Mouse (Mus musculus) forebrain, embryonic 11.5 days (tissue): ENCODE measurements around the gene Gm45234. TPM values are rescaled to one million over a fixed set of nuclear protein-coding genes. Genes with fewer than 3 reads are reported as not detected.

Source experiments
- ATAC-seq: fragments of 200-750 bp; cut with Nextera tagmentation; replicated peaks from 2 replicates; pipeline ENCODE4 v1.8.0; 2017; ENCODE audit warnings: moderate TSS enrichment; ENCODE audit not compliant: low FRiP score
- DNase-seq: peaks from one replicate; pipeline ENCODE4 v3.0.0-alpha.2; 2017; ENCODE audit warnings: low spot score
- H3K27ac ChIP-seq: fragments of 300-500 bp; sonication (generic); 2 replicates; pipeline ENCODE4 v1.5.1; 2014; ENCODE audit warnings: low read depth, low read length
- H3K27me3 ChIP-seq: fragments of 300-500 bp; sonication (generic); 2 replicates; pipeline ENCODE4 v1.6.1; 2014; ENCODE audit warnings: mild to moderate bottlenecking, low read length, mixed read lengths; ENCODE audit not compliant: control insufficient read depth, insufficient read depth
- H3K36me3 ChIP-seq: fragments of 300-500 bp; sonication (generic); 2 replicates; pipeline ENCODE4 v1.6.1; 2014; ENCODE audit warnings: mild to moderate bottlenecking, low read length, moderate library complexity, mixed read lengths; ENCODE audit not compliant: control insufficient read depth, insufficient read depth
- H3K4me1 ChIP-seq: fragments of 300-500 bp; sonication (generic); replicated peaks from 2 replicates; pipeline ENCODE4 v1.6.1; 2014; ENCODE audit warnings: low read length, mixed read lengths; ENCODE audit not compliant: control insufficient read depth, insufficient read depth
- H3K4me2 ChIP-seq: fragments of 300-500 bp; sonication (generic); 2 replicates; pipeline ENCODE4 v1.6.1; 2014; ENCODE audit warnings: low read depth, mild to moderate bottlenecking, low read length, moderate library complexity, mixed read lengths; ENCODE audit not compliant: severe bottlenecking
- H3K4me3 ChIP-seq: fragments of 300-500 bp; sonication (generic); 2 replicates; pipeline ENCODE4 v1.5.1; 2014; ENCODE audit warnings: low read depth, low read length
- H3K9ac ChIP-seq: fragments of 300-500 bp; sonication (generic); 2 replicates; pipeline ENCODE4 v1.6.1; 2014; ENCODE audit warnings: low read length
- H3K9me3 ChIP-seq: fragments of 300-500 bp; sonication (generic); 2 replicates; pipeline ENCODE4 v1.6.1; 2016; ENCODE audit warnings: low read length, mixed read lengths; ENCODE audit not compliant: control insufficient read depth
- WGBS: fragments of 180-500 bp; shearing (Covaris S2); extraction: QIAGEN DNeasy Blood & Tissue Kit; methylation state at CpG from one replicate; pipeline ENCODE4 v1.1.7; 2014; 5-methylcytosine and 5-hydroxymethylcytosine counted together
- polyA plus RNA-seq: library from polyadenylated mRNA; unstranded; fragments of >200 nt; fragmentation: Nextera tagmentation; extraction: Ambion mirVana; gene quantifications from 2 replicates; pipeline ENCODE4 v1.2.1, GENCODE M21; 2014

The Gm45234 gene
- polyA plus RNA-seq, 1 experiment from 2014 or later, result not detected

DNA sequence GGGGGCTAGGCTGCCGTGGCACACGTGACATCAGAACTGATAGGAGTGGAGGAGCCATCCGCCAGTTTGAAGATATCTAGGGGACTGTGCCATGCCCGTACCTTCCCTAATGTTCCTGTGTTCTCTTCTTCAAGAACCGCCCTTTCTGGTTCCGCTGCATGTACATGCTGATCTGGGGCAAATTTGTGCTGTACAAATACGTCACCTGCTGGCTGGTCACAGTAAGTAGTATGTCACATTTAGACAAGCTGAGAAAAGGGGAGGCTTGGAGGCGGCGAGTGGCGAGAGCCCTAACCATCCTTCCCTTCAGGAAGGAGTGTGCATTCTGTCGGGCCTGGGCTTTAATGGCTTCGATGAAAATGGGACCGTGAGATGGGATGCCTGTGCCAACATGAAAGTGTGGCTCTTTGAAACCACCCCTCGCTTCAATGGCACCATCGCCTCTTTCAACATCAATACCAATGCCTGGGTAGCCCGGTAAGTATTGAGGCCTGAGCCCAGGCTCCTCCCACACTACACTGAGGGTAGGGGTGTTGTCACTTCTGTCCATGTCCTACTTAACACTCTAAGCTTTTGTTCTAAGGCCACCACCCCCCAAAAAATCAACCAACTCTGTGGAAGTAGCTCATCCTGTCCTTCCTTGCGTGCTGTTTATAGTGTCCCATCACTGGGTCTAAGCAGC is 53.6 kb downstream of the Gm45234 start:
- DNase-seq, result no peak
- Histone ChIP-seq H3K36me3 (peaks cover 19% of the 10 kb centered on the region; the same call in 1 of the 2 replicates), H3K4me3 (no peak overlapping the region), H3K9ac (no peak overlapping the region), H3K4me2 (no peak overlapping the region), H3K27ac (no peak overlapping the region), H3K9me3 (no peaks in the 10 kb centered on the region), H3K4me1 (no peaks in the 10 kb centered on the region), H3K27me3 (no peaks in the 10 kb centered on the region)
- peak; percentile 27; the same call in 1 of the 2 replicates for ATAC-seq
- 92% methylated on average over 17 of the region's 17 CpGs for WGBS

DNA sequence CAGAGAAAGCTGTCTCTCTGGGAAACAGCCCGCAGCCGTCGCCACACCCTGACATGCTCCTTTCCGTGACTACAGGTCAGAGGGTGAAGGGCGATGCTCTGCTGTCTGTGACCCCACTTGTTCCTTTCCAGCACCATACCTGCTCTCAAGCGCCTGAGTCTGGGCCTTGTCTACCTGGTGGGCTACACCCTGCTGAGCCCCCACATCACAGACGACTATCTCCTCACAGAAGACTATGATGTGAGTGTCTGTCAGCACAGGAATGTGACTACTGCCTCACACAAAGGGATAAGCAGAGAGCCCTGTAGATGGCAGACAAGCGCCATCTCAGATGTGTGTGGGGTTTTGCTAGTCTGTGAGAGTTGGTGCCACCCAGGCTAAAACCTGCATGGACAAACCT is 54.5 kb downstream of the Gm45234 start:
- ATAC-seq (no peak), DNase-seq (no peak)
- H3K9ac ChIP-seq, result no peak overlapping the region
- no peaks in the 10 kb centered on the region for H3K4me1 ChIP-seq
- H3K27ac ChIP-seq, result no peak overlapping the region
- no peak overlapping the region for H3K4me3 ChIP-seq
- WGBS, result 85% methylated on average over 8 of the region's 8 CpGs
- H3K4me2 ChIP-seq, result no peak overlapping the region
- H3K36me3 ChIP-seq, result peaks cover 19% of the 10 kb centered on the region; the same call in 1 of the 2 replicates
- no peaks in the 10 kb centered on the region for H3K27me3 ChIP-seq
- no peaks in the 10 kb centered on the region for H3K9me3 ChIP-seq

- no peaks in the 10 kb centered on the region for H3K9me3 ChIP-seq
- DNase-seq (no peak), ATAC-seq (no peak)
- H3K9ac ChIP-seq, result no peak overlapping the region
- H3K36me3 ChIP-seq, result peaks cover 15% of the 10 kb centered on the region; the same call in 1 of the 2 replicates
- 91% methylated on average over 11 of the region's 11 CpGs for WGBS
- no peak overlapping the region for H3K27ac ChIP-seq
- H3K4me2 ChIP-seq, result no peak overlapping the region
- no peaks in the 10 kb centered on the region for H3K4me1 ChIP-seq
- no peaks in the 10 kb centered on the region for H3K27me3 ChIP-seq
- no peak overlapping the region for H3K4me3 ChIP-seq
Observed at GRCm38 (mm10) chr6:124699962-124700610, 55.7 kb downstream of the Gm45234 start.

DNA sequence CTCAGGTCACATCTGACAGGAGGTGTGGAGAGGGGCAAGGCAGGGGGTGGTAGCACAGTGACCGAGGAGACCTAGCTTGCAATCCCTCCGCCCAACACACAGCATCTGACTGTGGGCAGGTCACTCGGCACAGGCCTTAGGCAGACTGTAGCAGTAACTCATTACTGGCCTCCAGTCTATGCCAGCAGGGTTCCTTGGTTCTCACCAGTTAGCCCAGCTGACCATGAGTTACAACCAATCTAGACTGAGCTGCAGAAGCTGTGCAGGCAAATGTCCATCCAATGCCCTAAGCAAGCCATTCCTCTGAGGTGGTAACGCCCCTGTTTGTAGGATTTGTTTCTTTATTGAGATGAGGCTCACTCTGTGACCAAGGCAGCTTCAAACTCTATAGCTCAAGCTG is 56.5 kb downstream of the Gm45234 start:
- Histone ChIP-seq H3K4me3 (no peak overlapping the region), H3K9ac (no peak overlapping the region), H3K4me2 (no peak overlapping the region), H3K27me3 (no peaks in the 10 kb centered on the region), H3K4me1 (no peaks in the 10 kb centered on the region), H3K36me3 (peaks cover 11% of the 10 kb centered on the region; the same call in 1 of the 2 replicates), H3K27ac (no peak overlapping the region), H3K9me3 (no peaks in the 10 kb centered on the region)
- ATAC-seq (no peak), DNase-seq (no peak)
- 83% methylated on average over 4 of the region's 4 CpGs for WGBS

GRCm38 (mm10) chr6:124698751-124699150 is 57.1 kb downstream of the Gm45234 start:
- 85% methylated on average over 6 of the region's 6 CpGs for WGBS
- H3K9ac ChIP-seq, result no peak overlapping the region
- H3K4me2 ChIP-seq, result no peak overlapping the region
- no peaks in the 10 kb centered on the region for H3K4me1 ChIP-seq
- no peak overlapping the region for H3K27ac ChIP-seq
- H3K27me3 ChIP-seq, result no peaks in the 10 kb centered on the region
- H3K4me3 ChIP-seq, result no peak overlapping the region
- ATAC-seq, result no peak
- peaks cover 7% of the 10 kb centered on the region; the same call in 1 of the 2 replicates for H3K36me3 ChIP-seq
- no peak for DNase-seq
- H3K9me3 ChIP-seq, result no peaks in the 10 kb centered on the region

DNA sequence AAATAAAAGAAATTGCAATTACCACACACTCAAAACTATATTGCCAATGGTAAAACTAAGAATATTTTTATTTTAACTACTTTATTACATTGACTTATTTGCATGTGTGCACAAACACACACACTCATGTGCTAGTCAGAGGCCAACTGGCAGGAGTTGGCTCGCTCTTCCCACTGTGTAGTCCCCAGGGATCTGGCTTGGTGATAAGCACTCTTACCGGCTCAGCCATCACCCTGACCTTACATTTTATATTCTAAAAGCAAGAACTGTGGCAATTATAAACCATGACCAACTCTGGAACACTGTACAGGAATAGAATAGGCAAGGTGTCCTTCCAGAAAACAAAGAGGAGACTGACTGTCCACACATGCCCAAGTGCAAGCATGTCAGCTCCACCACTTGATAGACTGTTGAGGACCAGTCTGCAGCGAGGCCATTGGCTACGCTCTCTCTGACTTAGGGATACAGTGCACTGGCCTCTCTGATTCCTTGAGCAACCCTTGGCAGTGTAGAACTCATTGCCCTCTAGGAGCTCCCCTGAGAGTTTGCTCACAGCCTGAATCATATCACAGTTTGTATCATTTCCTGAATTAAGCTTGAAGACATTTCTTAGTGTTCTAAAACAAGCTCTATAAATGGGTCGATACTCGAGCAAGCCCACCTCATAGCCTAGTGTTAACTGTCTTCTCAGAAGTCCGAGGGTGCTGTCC is 59.2 kb downstream of the Gm45234 start:
- no peak for DNase-seq
- Histone ChIP-seq H3K9me3 (no peaks in the 10 kb centered on the region), H3K36me3 (no peaks in the 10 kb centered on the region), H3K27ac (no peak overlapping the region), H3K4me1 (no peaks in the 10 kb centered on the region), H3K4me2 (no peak overlapping the region), H3K4me3 (no peak overlapping the region), H3K27me3 (no peaks in the 10 kb centered on the region), H3K9ac (no peak overlapping the region)
- WGBS, result 93% methylated on average over 7 of the region's 7 CpGs
- ATAC-seq, result no peak

- Histone ChIP-seq H3K27me3 (no peaks in the 10 kb centered on the region), H3K4me3 (no peak overlapping the region), H3K4me2 (no peak overlapping the region), H3K9ac (no peak overlapping the region), H3K9me3 (no peaks in the 10 kb centered on the region), H3K27ac (no peak overlapping the region), H3K4me1 (no peaks in the 10 kb centered on the region), H3K36me3 (no peaks in the 10 kb centered on the region)
- no peak for DNase-seq
- no peak for ATAC-seq
- 87% methylated on average over 15 of the region's 15 CpGs for WGBS
Observed at GRCm38 (mm10) chr6:124694166-124694955, 61.5 kb downstream of the Gm45234 start.

DNA sequence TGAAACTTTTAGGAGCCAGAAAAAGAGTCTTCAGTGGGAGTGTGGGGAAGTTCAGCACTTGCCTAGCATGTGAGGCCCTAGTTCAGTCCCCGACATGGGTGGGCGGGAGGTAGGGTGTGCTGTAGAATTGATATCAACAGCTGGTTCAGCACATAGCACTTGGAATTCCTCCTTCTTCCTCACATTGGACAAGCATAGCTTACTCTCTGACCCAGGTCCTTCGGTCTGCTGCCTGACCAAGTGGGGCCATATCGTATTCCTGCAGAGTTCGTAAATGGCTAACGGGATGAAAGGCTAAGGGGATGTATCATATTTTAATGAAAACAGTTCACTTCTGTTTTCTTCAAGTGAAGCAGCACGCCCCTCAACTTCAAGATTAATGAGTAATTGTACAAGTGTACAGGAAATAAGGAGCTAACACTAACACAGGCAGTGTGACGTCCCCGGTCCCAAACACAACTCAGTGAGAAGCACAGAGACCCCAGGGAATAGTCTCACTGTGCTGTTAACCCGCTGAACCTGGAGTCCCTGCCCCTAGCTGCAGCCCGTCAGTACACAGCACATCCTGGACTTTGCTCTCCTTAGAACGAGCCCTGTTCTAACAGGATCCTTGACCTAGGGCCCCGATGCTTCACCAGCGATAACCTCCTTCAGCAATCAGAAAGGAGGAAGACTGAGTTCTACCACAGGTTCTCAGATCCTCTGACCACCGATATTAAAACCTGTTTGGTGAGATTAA is 62.4 kb downstream of the Gm45234 start:
- WGBS, result 83% methylated on average over 15 of the region's 15 CpGs
- no peaks in the 10 kb centered on the region for H3K4me1 ChIP-seq
- DNase-seq (no peak), ATAC-seq (no peak)
- H3K4me3 ChIP-seq, result no peak overlapping the region
- H3K9ac ChIP-seq, result no peak overlapping the region
- H3K4me2 ChIP-seq, result no peak overlapping the region
- H3K27me3 ChIP-seq, result no peaks in the 10 kb centered on the region
- no peaks in the 10 kb centered on the region for H3K36me3 ChIP-seq
- H3K27ac ChIP-seq, result no peak overlapping the region
- no peaks in the 10 kb centered on the region for H3K9me3 ChIP-seq
